8 mouse cellular contexts compared by ENCODE assay signal in genomic region chr13:24639215-24640165, GRCm38 (mm10). TPM values are rescaled to one million over a fixed set of nuclear protein-coding genes. Genes with fewer than 3 reads are reported as not detected.
DNase-seq lines count a peak whose midpoint lies in the region; ATAC-seq and TF ChIP-seq lines count a peak whose summit lies in the region.

No protein-coding gene starts in this region.

- WGBS in liver, postnatal 0 days (ENCODE audit: insufficient replicate concordance), result 11% methylated on average over 22 of the region's 22 CpGs
- WGBS in stomach, embryonic 15.5 days, result 18% methylated on average over 22 of the region's 22 CpGs

- H3K9me3 ChIP-seq in liver, postnatal 0 days (ENCODE audit: low read length), result no peaks in the 10 kb centered on the region
- no peaks in the 10 kb centered on the region for H3K9me3 ChIP-seq in stomach, embryonic 15.5 days

- no peak for TF ChIP-seq POLR2A in brain, embryonic 14.5 days (IDR thresholded peaks at IDR 0.05; ENCODE audit: borderline replicate concordance, extremely low read depth, insufficient read depth, insufficient read length, poor library complexity, severe bottlenecking)

- no peak for TF ChIP-seq EP300 in liver, postnatal 0 days (IDR thresholded peaks at IDR 0.05; ENCODE audit: low read depth)

- peaks cover 23% of the 10 kb centered on the region for H3K27me3 ChIP-seq in liver, postnatal 0 days (ENCODE audit: insufficient read depth, low read length)
- H3K27me3 ChIP-seq in stomach, embryonic 15.5 days (replicated peaks), result peaks cover 9% of the 10 kb centered on the region; the same call in 1 of the 2 replicates

- no peak for DNase-seq in gastrocnemius, adult 2 months
- no peak for DNase-seq in gastrocnemius, postnatal 14 days
- DNase-seq in B cell, adult 2 months, result peak; percentile 55 to 63
- DNase-seq in brain, embryonic 14.5 days (ENCODE audit: low read depth), result peak; percentile 74
- peak; percentile 18 to 37 for DNase-seq in heart, postnatal 14 days
- DNase-seq in liver, postnatal 0 days, result no peak
- no peak for DNase-seq in urinary bladder, postnatal 10 days (ENCODE audit: low spot score)

- H3K9ac ChIP-seq in liver, postnatal 0 days (replicated peaks), result 0 out of 2 replicates have a peak overlapping the region, but pooled peaks have one; percentile 13
- no peak overlapping the region for H3K9ac ChIP-seq in stomach, embryonic 15.5 days

- H3K4me3 ChIP-seq in gastrocnemius, adult 2 months, result peak overlapping the region; percentile 89
- H3K4me3 ChIP-seq in liver, postnatal 0 days (ENCODE audit: low read depth, low read length), result peak overlapping the region; percentile 58
- peak overlapping the region; percentile 58 for H3K4me3 ChIP-seq in stomach, embryonic 15.5 days (replicated peaks)

- no peak for ATAC-seq in liver, postnatal 0 days
- peak; percentile 18; the same call in 1 of the 2 replicates for ATAC-seq in stomach, embryonic 15.5 days (ENCODE audit: insufficient read depth, low FRiP score, low read depth)

- no peak for TF ChIP-seq CTCF in gastrocnemius, adult 2 months (IDR thresholded peaks at IDR 0.05)
- no peak for TF ChIP-seq CTCF in brain, embryonic 14.5 days (IDR thresholded peaks at IDR 0.05; ENCODE audit: borderline replicate concordance, extremely low read depth, insufficient read depth, insufficient read length)
- no peak for TF ChIP-seq CTCF in liver, postnatal 0 days (IDR thresholded peaks at IDR 0.05; ENCODE audit: low read depth)

- peaks cover 4% of the 10 kb centered on the region; the same call in 1 of the 2 replicates for H3K36me3 ChIP-seq in liver, postnatal 0 days (replicated peaks; ENCODE audit: insufficient read depth, low read length)
- no peaks in the 10 kb centered on the region for H3K36me3 ChIP-seq in stomach, embryonic 15.5 days

- peaks cover 62% of the 10 kb centered on the region for H3K4me1 ChIP-seq in liver, postnatal 0 days (ENCODE audit: insufficient read depth)
- H3K4me1 ChIP-seq in stomach, embryonic 15.5 days, result 0 out of 2 replicates have a peak, but pooled peaks cover 12% of the 10 kb centered on the region

- H3K27ac ChIP-seq in gastrocnemius, adult 2 months, result peak overlapping the region; percentile 87
- peak overlapping the region; percentile 40; the same call in 1 of the 2 replicates for H3K27ac ChIP-seq in liver, postnatal 0 days (ENCODE audit: low read depth)
- H3K27ac ChIP-seq in stomach, embryonic 15.5 days, result no peak overlapping the region

- intact Hi-C loops in gastrocnemius, adult 2 months (cut with DNase I), result loop anchor here (2.0 kb wide), 1 partner anchor 47 kb away; no protein-coding TSS in a partner anchor
- intact Hi-C loops in gastrocnemius, postnatal 14 days (cut with DNase I; ENCODE audit: low total_unique reads), result no loop called here
- intact Hi-C loops in heart, postnatal 14 days (cut with DNase I), result no loop called here

- peak overlapping the region; percentile 83 for H3K4me2 ChIP-seq in liver, postnatal 0 days (ENCODE audit: low read depth, low read length)
- peak overlapping the region; percentile 100 for H3K4me2 ChIP-seq in stomach, embryonic 15.5 days

RNA-seq across cellular contexts. Expression of gene Ripor2, which starts 57.5 kb away (rescaled TPM):
- 1 to 10 TPM; 3.7 to 6.1 TPM for total RNA-seq in gastrocnemius, adult 2 months (2021)
- 1 to 10 TPM; 5.3 to 8.4 TPM for total RNA-seq in gastrocnemius, postnatal 14 days (2021)
- 29.5 and 32.0 TPM in 2 replicates for polyA plus RNA-seq in brain, embryonic 14.5 days (2012; rRNA removed)
- 1 to 10 TPM; 8.9 to 9.2 TPM for total RNA-seq in heart, postnatal 14 days (2021)
- 3.7 and 3.8 TPM in 2 replicates for polyA plus RNA-seq in liver, postnatal 0 days (2015; fragmentation: Nextera tagmentation; extraction: Ambion mirVana)
- 2.7 and 3.3 TPM in 2 replicates for polyA plus RNA-seq in stomach, embryonic 15.5 days (2015; fragmentation: Nextera tagmentation; extraction: Ambion mirVana)

Comparison
In these comparisons a context has a peak if more than half of its experiments do, and no peak if none do; other contexts are left out.
1. DNase-seq: peak in B cell, adult 2 months (2 of 2), brain, embryonic 14.5 days (single experiment) and heart, postnatal 14 days (2 of 2); none in gastrocnemius, adult 2 months (single experiment), gastrocnemius, postnatal 14 days (single experiment), liver, postnatal 0 days (single experiment) and urinary bladder, postnatal 10 days (single experiment).
2. Peak in every context shown above with its lines, with median percentiles within 50 percentile points of each other: H3K4me3 ChIP-seq.